Mouse (Mus musculus): ENCODE results near the gene Deup1. TPM values are rescaled to one million over a fixed set of nuclear protein-coding genes. Genes with fewer than 3 reads are reported as not detected.

Deup1 gene
- total RNA-seq, 1 experiment = 0.31 TPM

DNA sequence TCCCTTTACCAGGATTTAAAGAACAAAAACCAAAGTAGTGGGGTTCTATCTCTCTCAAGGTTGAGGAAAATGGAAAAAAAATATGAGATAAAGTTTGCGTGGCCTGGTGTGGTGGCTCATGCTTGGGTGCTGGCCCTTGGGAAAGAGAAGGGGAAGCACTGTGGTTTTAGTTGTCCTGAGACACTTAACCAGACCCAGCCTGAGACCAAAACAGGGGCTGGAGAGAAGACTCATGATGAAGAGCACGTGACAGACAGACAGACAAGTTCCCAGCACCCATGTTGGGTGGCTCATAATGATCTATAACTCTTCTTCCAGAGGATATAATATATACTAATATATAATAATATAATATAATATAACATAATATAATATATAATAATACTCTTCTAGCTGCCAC, 22.2 kb upstream of the Deup1 start:
- in situ Hi-C loops (cut with MboI; ENCODE audit: low sequenced_read_pairs in 2 of 2, unreplicated experiment in 2 of 2) = no loop called here
- no peak overlapping the region for H3K4me3 ChIP-seq (ENCODE audit: insufficient read depth in 1 of 2, low read depth in 1 of 2, low read length in 2 of 2, poor library complexity in 1 of 2, severe bottlenecking in 1 of 2)
- TF ChIP-seq ZNF384 (IDR thresholded peaks at IDR 0.05; ENCODE audit: low read depth, low read length) (no peak), MAFK (IDR thresholded peaks at IDR 0.05; ENCODE audit: insufficient read depth, low read depth, low read length) (no peak), ZC3H11A (IDR thresholded peaks at IDR 0.05; ENCODE audit: borderline replicate concordance, low read depth, low read length) (no peak)
- 0 out of 2 replicates have a peak, but pooled peaks cover 1% of the 10 kb centered on the region for H3K9me3 ChIP-seq (ENCODE audit: control insufficient read depth, insufficient read depth, low read depth, low read length)
- no peak for DNase-seq (ENCODE audit: low read depth, low spot score)
- no peaks in the 10 kb centered on the region for H3K36me3 ChIP-seq (ENCODE audit: control insufficient read depth, insufficient read depth, low read length, poor library complexity, severe bottlenecking)
- H3K9ac ChIP-seq (ENCODE audit: insufficient read depth, low read depth, low read length, poor library complexity, severe bottlenecking) = no peak overlapping the region
- H3K4me1 ChIP-seq (ENCODE audit: control insufficient read depth in 2 of 2, insufficient read depth in 2 of 2, low read length in 2 of 2, poor library complexity in 1 of 2) = no peaks in the 10 kb centered on the region
- no peak overlapping the region for H3K27ac ChIP-seq (ENCODE audit: insufficient read depth, low read depth, low read length, poor library complexity, severe bottlenecking)

DNA sequence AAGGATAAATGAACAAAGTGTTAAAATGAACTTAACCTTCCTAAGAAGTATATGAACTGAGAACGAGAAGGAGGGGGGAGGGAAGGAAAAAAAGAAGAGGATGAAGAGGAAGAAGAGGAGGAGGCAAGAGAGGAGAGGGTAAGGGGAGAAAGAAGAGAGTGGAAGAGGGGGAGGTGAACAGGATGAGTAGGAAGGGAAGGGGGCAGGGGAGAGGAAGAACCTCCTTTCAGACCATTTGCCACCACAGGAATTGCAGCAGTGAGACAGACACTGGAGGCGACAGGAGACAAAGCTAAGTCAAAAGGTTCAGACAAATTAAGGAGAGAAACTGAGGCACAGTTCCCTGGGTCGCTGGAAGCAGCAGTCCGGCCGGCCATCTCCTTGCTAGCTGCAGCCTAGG, 349 bp downstream of the Deup1 start:
- Histone ChIP-seq H3K36me3 (ENCODE audit: control insufficient read depth, insufficient read depth, low read length, poor library complexity, severe bottlenecking) (no peaks in the 10 kb centered on the region), H3K9ac (ENCODE audit: insufficient read depth, low read depth, low read length, poor library complexity, severe bottlenecking) (no peak overlapping the region), H3K4me3 (ENCODE audit: insufficient read depth in 1 of 2, low read depth in 1 of 2, low read length in 2 of 2, poor library complexity in 1 of 2, severe bottlenecking in 1 of 2) (peak overlapping the region in 1 of 2 experiments; percentile 42; a peak in 1 of 4 replicates), H3K9me3 (ENCODE audit: control insufficient read depth, insufficient read depth, low read depth, low read length) (no peaks in the 10 kb centered on the region), H3K4me1 (ENCODE audit: control insufficient read depth in 2 of 2, insufficient read depth in 2 of 2, low read length in 2 of 2, poor library complexity in 1 of 2) (no peaks in the 10 kb centered on the region), H3K27ac (ENCODE audit: insufficient read depth, low read depth, low read length, poor library complexity, severe bottlenecking) (no peak overlapping the region)
- in situ Hi-C loops (cut with MboI; ENCODE audit: low sequenced_read_pairs in 2 of 2, unreplicated experiment in 2 of 2) = no loop called here
- no peak for TF ChIP-seq ZNF384 (IDR thresholded peaks at IDR 0.05; ENCODE audit: low read depth, low read length)
- TF ChIP-seq ZC3H11A (IDR thresholded peaks at IDR 0.05; ENCODE audit: borderline replicate concordance, low read depth, low read length) = no peak
- no peak for TF ChIP-seq MAFK (IDR thresholded peaks at IDR 0.05; ENCODE audit: insufficient read depth, low read depth, low read length)
- TF ChIP-seq CHD2 (IDR thresholded peaks at IDR 0.05; ENCODE audit: low read depth, low read length) = no peak
- TF ChIP-seq HCFC1 (IDR thresholded peaks at IDR 0.05; ENCODE audit: borderline replicate concordance, insufficient read depth, low read length) = no peak
- DNase-seq (ENCODE audit: low read depth, low spot score) = no peak

DNA sequence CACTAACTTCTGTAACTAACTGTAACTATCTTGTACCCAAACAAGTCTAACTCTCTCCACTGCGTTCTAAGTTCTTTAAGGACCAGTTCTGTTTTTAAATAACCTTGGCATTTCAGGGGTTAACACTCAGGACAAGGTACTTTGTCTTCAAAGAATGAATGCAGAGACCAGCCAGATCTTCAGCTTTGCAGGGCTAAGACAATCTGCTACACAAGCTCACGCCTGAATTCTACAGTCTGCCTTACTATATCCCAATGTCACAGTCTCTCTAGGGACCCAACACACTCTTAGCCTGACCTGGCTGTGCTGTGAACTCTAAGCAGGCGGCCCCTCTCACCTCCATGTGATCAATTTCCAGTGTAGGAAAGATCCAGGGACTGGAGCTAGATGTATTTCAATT, 3.0 kb downstream of the Deup1 start:
- Histone ChIP-seq H3K36me3 (ENCODE audit: control insufficient read depth, insufficient read depth, low read length, poor library complexity, severe bottlenecking) (no peaks in the 10 kb centered on the region), H3K4me1 (ENCODE audit: control insufficient read depth in 2 of 2, insufficient read depth in 2 of 2, low read length in 2 of 2, poor library complexity in 1 of 2) (no peaks in the 10 kb centered on the region), H3K9me3 (ENCODE audit: control insufficient read depth, insufficient read depth, low read depth, low read length) (no peaks in the 10 kb centered on the region), H3K27ac (ENCODE audit: insufficient read depth, low read depth, low read length, poor library complexity, severe bottlenecking) (no peak overlapping the region), H3K4me3 (ENCODE audit: insufficient read depth in 1 of 2, low read depth in 1 of 2, low read length in 2 of 2, poor library complexity in 1 of 2, severe bottlenecking in 1 of 2) (no peak overlapping the region), H3K9ac (ENCODE audit: insufficient read depth, low read depth, low read length, poor library complexity, severe bottlenecking) (no peak overlapping the region)
- in situ Hi-C loops (cut with MboI; ENCODE audit: low sequenced_read_pairs in 2 of 2, unreplicated experiment in 2 of 2) = no loop called here
- no peak for DNase-seq (ENCODE audit: low read depth, low spot score)
- TF ChIP-seq ZNF384 (IDR thresholded peaks at IDR 0.05; ENCODE audit: low read depth, low read length) = no peak
- TF ChIP-seq ZC3H11A (IDR thresholded peaks at IDR 0.05; ENCODE audit: borderline replicate concordance, low read depth, low read length) = no peak
- no peak for TF ChIP-seq CHD2 (IDR thresholded peaks at IDR 0.05; ENCODE audit: low read depth, low read length)
- TF ChIP-seq MAFK (IDR thresholded peaks at IDR 0.05; ENCODE audit: insufficient read depth, low read depth, low read length) = no peak
- no peak for TF ChIP-seq HCFC1 (IDR thresholded peaks at IDR 0.05; ENCODE audit: borderline replicate concordance, insufficient read depth, low read length)

DNA sequence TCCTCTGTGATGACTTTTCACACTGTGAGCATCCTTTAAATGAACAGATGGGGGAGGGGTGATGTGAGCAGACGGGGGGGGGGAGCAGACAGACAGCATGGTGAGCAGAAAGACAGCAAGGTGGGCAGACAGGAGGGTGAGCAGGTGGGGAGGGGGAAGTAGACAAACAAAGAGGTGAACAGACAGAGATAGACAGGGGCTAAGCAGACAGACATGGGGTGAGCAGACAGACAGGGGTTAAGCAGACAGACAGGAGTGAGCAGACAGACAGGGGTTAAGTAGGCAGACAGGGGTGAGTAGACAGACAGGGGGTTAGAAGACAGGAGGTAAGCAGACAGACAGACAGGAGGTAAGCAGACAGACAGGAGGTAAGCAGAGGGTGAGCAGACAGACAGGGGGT, 8.0 kb downstream of the Deup1 start:
- no peak for TF ChIP-seq HCFC1 (IDR thresholded peaks at IDR 0.05; ENCODE audit: borderline replicate concordance, insufficient read depth, low read length)
- TF ChIP-seq MAFK (IDR thresholded peaks at IDR 0.05; ENCODE audit: insufficient read depth, low read depth, low read length) = no peak
- no peak for TF ChIP-seq ZNF384 (IDR thresholded peaks at IDR 0.05; ENCODE audit: low read depth, low read length)
- no peak for TF ChIP-seq ZC3H11A (IDR thresholded peaks at IDR 0.05; ENCODE audit: borderline replicate concordance, low read depth, low read length)
- TF ChIP-seq CHD2 (IDR thresholded peaks at IDR 0.05; ENCODE audit: low read depth, low read length) = no peak
- in situ Hi-C loops (cut with MboI; ENCODE audit: low sequenced_read_pairs in 2 of 2, unreplicated experiment in 2 of 2) = no loop called here
- DNase-seq (ENCODE audit: low read depth, low spot score) = no peak

DNA sequence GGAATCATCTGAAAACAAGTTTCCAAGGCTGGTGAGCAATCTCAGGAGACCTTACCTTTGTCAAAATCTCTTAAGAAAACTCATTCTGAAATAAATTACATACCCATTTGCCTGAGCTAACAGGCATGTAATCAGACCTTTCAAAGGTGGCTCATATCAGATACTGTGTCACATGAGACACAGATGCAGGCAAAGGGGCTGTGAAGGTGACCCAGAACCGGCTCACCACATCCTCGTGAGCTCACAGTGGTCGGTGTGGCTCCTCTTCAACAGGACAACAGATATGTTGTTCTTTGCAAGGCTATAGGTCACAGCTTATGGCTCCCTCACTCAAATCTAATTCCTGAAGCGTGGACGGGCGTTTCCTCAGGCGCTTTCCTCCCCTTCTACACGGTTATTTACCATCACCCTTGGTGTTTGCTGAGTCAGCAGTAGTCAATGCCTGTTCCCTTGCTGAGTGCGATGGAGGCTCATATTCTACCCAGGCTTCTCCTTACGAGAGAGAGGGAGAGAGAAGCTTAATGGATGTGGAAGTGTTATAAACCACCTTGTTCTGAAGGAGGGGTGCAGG, 8.6 kb downstream of the Deup1 start:
- Histone ChIP-seq H3K9ac (ENCODE audit: insufficient read depth, low read depth, low read length, poor library complexity, severe bottlenecking) (no peak overlapping the region), H3K4me3 (ENCODE audit: insufficient read depth in 1 of 2, low read depth in 1 of 2, low read length in 2 of 2, poor library complexity in 1 of 2, severe bottlenecking in 1 of 2) (no peak overlapping the region), H3K36me3 (ENCODE audit: control insufficient read depth, insufficient read depth, low read length, poor library complexity, severe bottlenecking) (no peaks in the 10 kb centered on the region), H3K4me1 (ENCODE audit: control insufficient read depth in 2 of 2, insufficient read depth in 2 of 2, low read length in 2 of 2, poor library complexity in 1 of 2) (no peaks in the 10 kb centered on the region), H3K9me3 (ENCODE audit: control insufficient read depth, insufficient read depth, low read depth, low read length) (no peaks in the 10 kb centered on the region), H3K27ac (ENCODE audit: insufficient read depth, low read depth, low read length, poor library complexity, severe bottlenecking) (no peak overlapping the region)
- in situ Hi-C loops (cut with MboI; ENCODE audit: low sequenced_read_pairs in 2 of 2, unreplicated experiment in 2 of 2) = no loop called here
- no peak for DNase-seq (ENCODE audit: low read depth, low spot score)
- TF ChIP-seq ZNF384 (IDR thresholded peaks at IDR 0.05; ENCODE audit: low read depth, low read length) (no peak), HCFC1 (IDR thresholded peaks at IDR 0.05; ENCODE audit: borderline replicate concordance, insufficient read depth, low read length) (no peak), MAFK (IDR thresholded peaks at IDR 0.05; ENCODE audit: insufficient read depth, low read depth, low read length) (peak; percentile 95)

More for the DNA sequence above, 8.0 kb downstream of the Deup1 start:
- Histone ChIP-seq H3K4me1 (ENCODE audit: control insufficient read depth in 2 of 2, insufficient read depth in 2 of 2, low read length in 2 of 2, poor library complexity in 1 of 2) (no peaks in the 10 kb centered on the region), H3K36me3 (ENCODE audit: control insufficient read depth, insufficient read depth, low read length, poor library complexity, severe bottlenecking) (no peaks in the 10 kb centered on the region), H3K9me3 (ENCODE audit: control insufficient read depth, insufficient read depth, low read depth, low read length) (no peaks in the 10 kb centered on the region), H3K9ac (ENCODE audit: insufficient read depth, low read depth, low read length, poor library complexity, severe bottlenecking) (no peak overlapping the region), H3K27ac (ENCODE audit: insufficient read depth, low read depth, low read length, poor library complexity, severe bottlenecking) (no peak overlapping the region), H3K4me3 (ENCODE audit: insufficient read depth in 1 of 2, low read depth in 1 of 2, low read length in 2 of 2, poor library complexity in 1 of 2, severe bottlenecking in 1 of 2) (no peak overlapping the region)
